Mouse (Mus musculus) embryonic facial prominence, embryonic 15.5 days (tissue): ENCODE measurements around the gene Olfr732. TPM values are rescaled to one million over a fixed set of nuclear protein-coding genes. Genes with fewer than 3 reads are reported as not detected.

Experiments used
- ATAC-seq: fragments of 200-750 bp; cut with Nextera tagmentation; 2 replicates; pipeline ENCODE4 v1.8.0; 2017; ENCODE audit warnings: low read depth, moderate TSS enrichment; ENCODE audit not compliant: insufficient number of reproducible peaks, low FRiP score, low TSS enrichment
- H3K27ac ChIP-seq: fragments of 300-500 bp; sonication (generic); replicated peaks from 2 replicates; pipeline ENCODE4 v1.5.1; 2015; ENCODE audit warnings: mild to moderate bottlenecking, inconsistent platforms
- H3K27me3 ChIP-seq: fragments of 300-500 bp; sonication (generic); 2 replicates; pipeline ENCODE4 v1.6.1; 2015; ENCODE audit warnings: inconsistent platforms
- H3K36me3 ChIP-seq: fragments of 300-500 bp; sonication (generic); 2 replicates; pipeline ENCODE4 v1.6.1; 2015; ENCODE audit warnings: mild to moderate bottlenecking, inconsistent platforms
- H3K4me1 ChIP-seq: fragments of 300-500 bp; sonication (generic); 2 replicates; pipeline ENCODE4 v1.6.1; 2015; ENCODE audit warnings: inconsistent platforms
- H3K4me2 ChIP-seq: fragments of 300-500 bp; sonication (generic); replicated peaks from 2 replicates; pipeline ENCODE4 v1.6.1; 2015; ENCODE audit warnings: mild to moderate bottlenecking, inconsistent platforms
- H3K4me3 ChIP-seq: fragments of 300-500 bp; sonication (generic); replicated peaks from 2 replicates; pipeline ENCODE4 v1.5.1; 2015; ENCODE audit warnings: mild to moderate bottlenecking, inconsistent platforms
- H3K9ac ChIP-seq: fragments of 300-500 bp; sonication (generic); 2 replicates; pipeline ENCODE4 v1.6.1; 2015; ENCODE audit warnings: inconsistent platforms
- H3K9me3 ChIP-seq: fragments of 300-500 bp; sonication (generic); replicated peaks from 2 replicates; pipeline ENCODE4 v1.6.1; 2016; ENCODE audit warnings: inconsistent platforms
- WGBS: fragments of 180-500 bp; shearing (Covaris S2); methylation state at CpG from one replicate; pipeline ENCODE4 v1.1.7; 2015; 5-methylcytosine and 5-hydroxymethylcytosine counted together
- polyA plus RNA-seq: library from polyadenylated mRNA; unstranded; fragments of >200 nt; fragmentation: Nextera tagmentation; extraction: Ambion mirVana; gene quantifications from 2 replicates; pipeline ENCODE4 v1.2.1, GENCODE M21; 2015

Gene Olfr732
- polyA plus RNA-seq, result not detected in 2 replicates

GRCm38 (mm10) chr14:50284106-50284505 lies at the start of gene Olfr732:
Olfr732 (minus strand) TSS chr14:50284206.
- no peak for ATAC-seq
- Histone ChIP-seq H3K4me1 (no peaks in the 10 kb centered on the region), H3K27ac (no peak within 1 kb of the TSS), H3K9me3 (no peaks in the 10 kb centered on the region), H3K4me2 (no peak within 1 kb of the TSS), H3K4me3 (no peak within 1 kb of the TSS), H3K27me3 (no peaks in the 10 kb centered on the region), H3K36me3 (no peaks in the 10 kb centered on the region), H3K9ac (no peak within 1 kb of the TSS)
- 90% methylated on average over 1 of the region's 1 CpGs for WGBS

GRCm38 (mm10) chr14:50326661-50327060 lies 42.7 kb upstream of the Olfr732 start, which contains the start of gene Olfr734:
Olfr734 (minus strand) TSS chr14:50326761.
- Histone ChIP-seq H3K4me2 (no peak within 1 kb of the TSS), H3K27ac (no peak within 1 kb of the TSS), H3K4me3 (no peak within 1 kb of the TSS), H3K4me1 (no peaks in the 10 kb centered on the region), H3K27me3 (no peaks in the 10 kb centered on the region), H3K9me3 (no peaks in the 10 kb centered on the region), H3K9ac (no peak within 1 kb of the TSS), H3K36me3 (no peaks in the 10 kb centered on the region)
- no peak for ATAC-seq
- WGBS, result 64% methylated on average over 1 of the region's 1 CpGs

- no peaks in the 10 kb centered on the region for H3K27me3 ChIP-seq
- no peak for ATAC-seq
- no peak within 1 kb of the TSS for H3K4me2 ChIP-seq
- no peak within 1 kb of the TSS for H3K27ac ChIP-seq
- H3K4me3 ChIP-seq, result no peak within 1 kb of the TSS
- no peak within 1 kb of the TSS for H3K9ac ChIP-seq
- no peaks in the 10 kb centered on the region for H3K9me3 ChIP-seq
- H3K4me1 ChIP-seq, result no peaks in the 10 kb centered on the region
- no peaks in the 10 kb centered on the region for H3K36me3 ChIP-seq
Observed at GRCm38 (mm10) chr14:50301422-50301821, 17.4 kb upstream of the Olfr732 start, which contains the start of gene Olfr733. Olfr733 (minus strand) TSS chr14:50301522.

GRCm38 (mm10) chr14:50241766-50242165 lies 42.2 kb downstream of the Olfr732 start, which contains the start of gene Olfr731:
Olfr731 (minus strand) TSS chr14:50241866.
- ATAC-seq, result no peak
- H3K36me3 ChIP-seq, result no peaks in the 10 kb centered on the region
- no peaks in the 10 kb centered on the region for H3K27me3 ChIP-seq
- H3K9me3 ChIP-seq, result no peaks in the 10 kb centered on the region
- no peak within 1 kb of the TSS for H3K4me2 ChIP-seq
- whole genome bisulfite sequencing, result 74% methylated on average over 4 of the region's 4 CpGs
- no peak within 1 kb of the TSS for H3K4me3 ChIP-seq
- H3K4me1 ChIP-seq, result no peaks in the 10 kb centered on the region
- H3K27ac ChIP-seq, result no peak within 1 kb of the TSS
- no peak within 1 kb of the TSS for H3K9ac ChIP-seq

Other genes with a start within 250 kb of the Olfr732 start
- gene Olfr725, start 243.8 kb downstream of the Olfr732 start, polyA plus RNA-seq, result not detected in 2 replicates
- 0.11 TPM in 1 of 2 replicates, not detected in the other for gene Olfr726, start 193.3 kb downstream of the Olfr732 start, polyA plus RNA-seq
- 0.08 and 0.09 TPM in 2 replicates for gene Olfr727, start 161.0 kb downstream of the Olfr732 start, polyA plus RNA-seq
- gene Olfr728, start 141.5 kb downstream of the Olfr732 start, polyA plus RNA-seq, result not detected in 2 replicates
- gene Olfr729, start 131.3 kb downstream of the Olfr732 start, polyA plus RNA-seq, result not detected in 2 replicates
- not detected in 2 replicates for gene Olfr730, start 96.0 kb downstream of the Olfr732 start, polyA plus RNA-seq
- gene Olfr731, start 42.3 kb downstream of the Olfr732 start, polyA plus RNA-seq, result not detected in 2 replicates
- gene Olfr733, start 17.3 kb upstream of the Olfr732 start, polyA plus RNA-seq, result not detected in 2 replicates
- not detected in 2 replicates for gene Olfr734, start 42.6 kb upstream of the Olfr732 start, polyA plus RNA-seq
- not detected in 2 replicates for gene Olfr735, start 64.7 kb upstream of the Olfr732 start, polyA plus RNA-seq
- not detected in 2 replicates for gene Tlr11, start 73.7 kb upstream of the Olfr732 start, polyA plus RNA-seq
- gene Olfr736, start 97.0 kb upstream of the Olfr732 start, polyA plus RNA-seq, result 0.21 TPM in 1 of 2 replicates, not detected in the other
- gene Olfr738, start 123.4 kb upstream of the Olfr732 start, polyA plus RNA-seq, result 0.13 and 0.17 TPM in 2 replicates
- gene Olfr739, start 134.4 kb upstream of the Olfr732 start, polyA plus RNA-seq, result 0.20 and 0.24 TPM in 2 replicates
- 0.05 TPM in 1 of 2 replicates, not detected in the other for gene Olfr740, start 161.3 kb upstream of the Olfr732 start, polyA plus RNA-seq
- gene Olfr741, start 188.5 kb upstream of the Olfr732 start, polyA plus RNA-seq, result not detected in 2 replicates
- not detected in 2 replicates for gene Olfr742, start 219.4 kb upstream of the Olfr732 start, polyA plus RNA-seq
- not detected in 2 replicates for gene Olfr743, start 237.6 kb upstream of the Olfr732 start, polyA plus RNA-seq